Mouse (Mus musculus): ENCODE results near the gene Rtn1. TPM values are rescaled to one million over a fixed set of nuclear protein-coding genes. Genes with fewer than 3 reads are reported as not detected.

The Rtn1 gene
- 0.59 TPM for total RNA-seq (2023)

GRCm38 (mm10) chr12:72408954-72409353 is at the start of gene Rtn1:
TSS of gene Rtn1 (minus strand) at chr12:72409054.

GRCm38 (mm10) chr12:72441839-72442576 is 33.2 kb upstream of the Rtn1 start, which contains the start of gene Lrrc9:
TSS of gene Lrrc9 (plus strand) at chr12:72441866.

GRCm38 (mm10) chr12:72184929-72185328 is 223.9 kb downstream of the Rtn1 start, which contains the start of gene Ccdc175:
TSS of gene Ccdc175 (minus strand) at chr12:72185029.

Other genes with a start within 250 kb of the Rtn1 start
- not detected for gene Ccdc175, start 224.0 kb downstream of the Rtn1 start, total RNA-seq (2023)
- not detected for gene Lrrc9, start 32.8 kb upstream of the Rtn1 start, total RNA-seq (2023)
- gene Pcnx4, start 127.3 kb upstream of the Rtn1 start, total RNA-seq (2023), result 3.5 TPM
- gene Gm4756, start 240.6 kb upstream of the Rtn1 start, total RNA-seq (2023), result not detected